Mouse (Mus musculus) c-Kit-positive CD71-negative TER-119-negative erythroid progenitor cells, embryonic 14.5 days (primary cell): ENCODE results near the gene H3f3b.

Source experiments
- DNase-seq: peaks from one replicate; pipeline ENCODE4 v3.0.0-alpha.2; 2013; ENCODE audit warnings: low read depth

The H3f3b gene

GRCm38 (mm10) chr11:116027756-116028155 lies at the start of gene H3f3b:
Gene H3f3b, minus strand, starts transcription at chr11:116027962.
- DNase-seq: no peak

- DNase-seq: no peak
Observed at GRCm38 (mm10) chr11:116076836-116077235, 49.1 kb upstream of the H3f3b start.

GRCm38 (mm10) chr11:116076266-116076540 lies 48.4 kb upstream of the H3f3b start:
- DNase-seq: no peak

GRCm38 (mm10) chr11:116075539-116076265 lies 47.9 kb upstream of the H3f3b start:
- no peak for DNase-seq

GRCm38 (mm10) chr11:116074436-116074991 lies 46.8 kb upstream of the H3f3b start:
- no peak for DNase-seq

GRCm38 (mm10) chr11:116072608-116073007 lies 44.8 kb upstream of the H3f3b start:
- no peak for DNase-seq

- peak; percentile 63 for DNase-seq
Observed at GRCm38 (mm10) chr11:116071510-116071909, 43.7 kb upstream of the H3f3b start.

GRCm38 (mm10) chr11:116065345-116065744 lies 37.6 kb upstream of the H3f3b start:
- DNase-seq: no peak

- no peak for DNase-seq
Observed at GRCm38 (mm10) chr11:116064187-116064867, 36.6 kb upstream of the H3f3b start.

GRCm38 (mm10) chr11:116063562-116063961 lies 35.8 kb upstream of the H3f3b start:
- no peak for DNase-seq

GRCm38 (mm10) chr11:116062521-116062920 lies 34.8 kb upstream of the H3f3b start:
- DNase-seq: no peak

GRCm38 (mm10) chr11:116061641-116062415 lies 34.1 kb upstream of the H3f3b start:
- no peak for DNase-seq

GRCm38 (mm10) chr11:116060596-116060995 lies 32.8 kb upstream of the H3f3b start:
- no peak for DNase-seq

- no peak for DNase-seq
Observed at GRCm38 (mm10) chr11:116059691-116060025, 31.9 kb upstream of the H3f3b start.

GRCm38 (mm10) chr11:116058868-116059690 lies 31.3 kb upstream of the H3f3b start:
- no peak for DNase-seq

GRCm38 (mm10) chr11:116058022-116058614 lies 30.4 kb upstream of the H3f3b start:
- no peak for DNase-seq

- DNase-seq: no peak
Observed at GRCm38 (mm10) chr11:116057237-116057881, 29.6 kb upstream of the H3f3b start.

GRCm38 (mm10) chr11:116055873-116056272 lies 28.1 kb upstream of the H3f3b start:
- DNase-seq: no peak

GRCm38 (mm10) chr11:116053510-116054229 lies 25.9 kb upstream of the H3f3b start:
- DNase-seq: no peak

- no peak for DNase-seq
Observed at GRCm38 (mm10) chr11:116050196-116050595, 22.4 kb upstream of the H3f3b start.
